Mouse (Mus musculus) lung, postnatal 0 days (tissue): ENCODE data around the gene Uqcr11. TPM values are rescaled to one million over a fixed set of nuclear protein-coding genes. Genes with fewer than 3 reads are reported as not detected.

Experiments used
- ATAC-seq: fragments of 200-750 bp; cut with Nextera tagmentation; 2 replicates; pipeline ENCODE4 v1.8.0; 2017; ENCODE audit warnings: moderate library complexity
- DNase-seq: peaks from one replicate; pipeline ENCODE4 v3.0.0-alpha.2; 2016; ENCODE audit warnings: low spot score
- H3K27ac ChIP-seq: fragments of 300-500 bp; sonication (generic); 2 replicates; pipeline ENCODE4 v1.5.1; 2014; ENCODE audit warnings: antibody characterized with exemption, mild to moderate bottlenecking, low read length, mixed read lengths
- H3K27me3 ChIP-seq: fragments of 300-500 bp; sonication (generic); replicated peaks from 2 replicates; pipeline ENCODE4 v1.6.1; 2014; ENCODE audit warnings: low read length, mixed read lengths; ENCODE audit not compliant: insufficient read depth
- H3K36me3 ChIP-seq: fragments of 300-500 bp; sonication (generic); 2 replicates; pipeline ENCODE4 v1.6.1; 2014; ENCODE audit warnings: low read length, mixed read lengths; ENCODE audit not compliant: insufficient read depth
- H3K4me1 ChIP-seq: fragments of 300-500 bp; sonication (generic); 2 replicates; pipeline ENCODE4 v1.6.1; 2014; ENCODE audit warnings: antibody characterized with exemption, low read depth, low read length, mixed read lengths; ENCODE audit not compliant: insufficient read depth
- H3K4me2 ChIP-seq: fragments of 300-500 bp; sonication (generic); replicated peaks from 2 replicates; pipeline ENCODE4 v1.6.1; 2014; ENCODE audit warnings: low read depth, mild to moderate bottlenecking, low read length, moderate library complexity, mixed read lengths
- H3K4me3 ChIP-seq: fragments of 300-500 bp; sonication (generic); 2 replicates; pipeline ENCODE4 v1.5.1; 2014; ENCODE audit warnings: low read depth, low read length
- H3K9ac ChIP-seq: fragments of 300-500 bp; sonication (generic); replicated peaks from 2 replicates; pipeline ENCODE4 v1.6.1; 2014; ENCODE audit warnings: low read depth, mild to moderate bottlenecking
- H3K9me3 ChIP-seq: fragments of 300-500 bp; sonication (generic); 2 replicates; pipeline ENCODE4 v1.6.1; 2016; ENCODE audit warnings: low read length, mixed read lengths
- CTCF ChIP-seq: IDR thresholded peaks from 2 replicates; pipeline ENCODE4 v1.5.1; 2016; ENCODE audit warnings: antibody characterized with exemption, mild to moderate bottlenecking
- EP300 ChIP-seq: IDR thresholded peaks from 2 replicates; pipeline ENCODE4 v1.6.1; 2016; ENCODE audit warnings: antibody characterized with exemption, mild to moderate bottlenecking, control low read depth
- WGBS: fragments of 180-500 bp; shearing (Covaris S2); extraction: QIAGEN DNeasy Blood & Tissue Kit; methylation state at CpG from one replicate; pipeline ENCODE4 v1.1.7; 2014; 5-methylcytosine and 5-hydroxymethylcytosine counted together
- polyA plus RNA-seq: library from polyadenylated mRNA; unstranded; fragments of >200 nt; fragmentation: Nextera tagmentation; extraction: Ambion mirVana; gene quantifications from 2 replicates; pipeline ENCODE4 v1.2.1, GENCODE M21; 2015

Uqcr11 gene
- polyA plus RNA-seq, 1 experiment from 2014 or later, result 651 TPM

DNA sequence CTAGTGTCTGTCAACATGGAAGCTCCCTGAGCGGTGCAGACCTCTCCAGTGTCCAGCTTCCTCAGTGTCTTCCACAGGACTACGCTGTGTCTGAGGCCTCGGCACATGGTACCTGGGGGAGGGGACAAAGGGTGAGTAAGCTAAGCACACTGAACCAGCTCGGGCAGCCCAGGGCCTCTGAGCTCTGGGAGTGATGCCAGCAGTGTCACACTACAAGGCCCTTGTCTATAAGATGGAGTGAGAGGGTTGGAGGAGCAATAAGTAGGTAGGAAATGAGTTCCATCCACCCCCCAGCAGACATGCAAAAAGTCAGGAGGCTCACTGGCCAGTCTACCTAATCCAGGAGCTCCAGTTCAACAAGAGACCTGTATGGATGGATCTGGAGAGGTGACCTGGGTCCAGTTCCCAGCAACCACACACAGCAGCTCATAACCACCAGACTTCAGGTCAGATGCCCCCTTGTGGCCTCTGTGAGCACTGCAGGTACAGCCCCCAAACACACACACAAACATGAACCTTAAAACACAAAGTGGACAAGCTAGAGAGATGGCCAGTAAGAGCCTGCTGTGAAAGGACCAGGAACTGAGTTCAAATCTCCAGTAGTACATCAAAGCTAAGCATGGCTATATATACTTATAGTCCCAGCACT, 3.5 kb downstream of the Uqcr11 start:
- Histone ChIP-seq H3K4me3 (no peak overlapping the region), H3K4me1 (peaks cover 20% of the 10 kb centered on the region; the same call in 1 of the 2 replicates), H3K9ac (no peak overlapping the region), H3K27me3 (no peaks in the 10 kb centered on the region), H3K36me3 (peaks cover 15% of the 10 kb centered on the region; the same call in 1 of the 2 replicates), H3K4me2 (no peak overlapping the region), H3K9me3 (no peaks in the 10 kb centered on the region), H3K27ac (no peak overlapping the region)
- WGBS, result 67% methylated on average over 4 of the region's 4 CpGs
- DNase-seq (peak; percentile 72), ATAC-seq (no peak)
- TF ChIP-seq EP300, result no peak
- peak; percentile 68 for TF ChIP-seq CTCF

GRCm38 (mm10) chr10:80400704-80401161, 5.9 kb downstream of the Uqcr11 start:
- Histone ChIP-seq H3K4me3 (no peak overlapping the region), H3K36me3 (peaks cover 15% of the 10 kb centered on the region; the same call in 1 of the 2 replicates), H3K27ac (peak overlapping the region; percentile 89), H3K9me3 (no peaks in the 10 kb centered on the region), H3K4me2 (no peak overlapping the region), H3K9ac (no peak overlapping the region), H3K4me1 (peaks cover 14% of the 10 kb centered on the region), H3K27me3 (no peaks in the 10 kb centered on the region)
- DNase-seq, result no peak
- WGBS, result 55% methylated on average over 4 of the region's 4 CpGs
- TF ChIP-seq CTCF, result no peak
- TF ChIP-seq EP300, result no peak
- ATAC-seq, result no peak

GRCm38 (mm10) chr10:80399973-80400703, 6.5 kb downstream of the Uqcr11 start:
- H3K9ac ChIP-seq, result peak overlapping the region; percentile 29; the same call in 1 of the 2 replicates
- H3K27ac ChIP-seq, result peak overlapping the region; percentile 89
- 16% methylated on average over 17 of the region's 17 CpGs for WGBS
- no peaks in the 10 kb centered on the region for H3K9me3 ChIP-seq
- no peak for DNase-seq
- ATAC-seq, result no peak; the same call in 1 of the 2 replicates
- peaks cover 17% of the 10 kb centered on the region; the same call in 1 of the 2 replicates for H3K36me3 ChIP-seq
- H3K4me3 ChIP-seq, result peak overlapping the region; percentile 43
- H3K4me1 ChIP-seq, result peaks cover 12% of the 10 kb centered on the region
- H3K4me2 ChIP-seq, result peak overlapping the region; percentile 66
- TF ChIP-seq CTCF, result no peak
- no peak for TF ChIP-seq EP300
- no peaks in the 10 kb centered on the region for H3K27me3 ChIP-seq

DNA sequence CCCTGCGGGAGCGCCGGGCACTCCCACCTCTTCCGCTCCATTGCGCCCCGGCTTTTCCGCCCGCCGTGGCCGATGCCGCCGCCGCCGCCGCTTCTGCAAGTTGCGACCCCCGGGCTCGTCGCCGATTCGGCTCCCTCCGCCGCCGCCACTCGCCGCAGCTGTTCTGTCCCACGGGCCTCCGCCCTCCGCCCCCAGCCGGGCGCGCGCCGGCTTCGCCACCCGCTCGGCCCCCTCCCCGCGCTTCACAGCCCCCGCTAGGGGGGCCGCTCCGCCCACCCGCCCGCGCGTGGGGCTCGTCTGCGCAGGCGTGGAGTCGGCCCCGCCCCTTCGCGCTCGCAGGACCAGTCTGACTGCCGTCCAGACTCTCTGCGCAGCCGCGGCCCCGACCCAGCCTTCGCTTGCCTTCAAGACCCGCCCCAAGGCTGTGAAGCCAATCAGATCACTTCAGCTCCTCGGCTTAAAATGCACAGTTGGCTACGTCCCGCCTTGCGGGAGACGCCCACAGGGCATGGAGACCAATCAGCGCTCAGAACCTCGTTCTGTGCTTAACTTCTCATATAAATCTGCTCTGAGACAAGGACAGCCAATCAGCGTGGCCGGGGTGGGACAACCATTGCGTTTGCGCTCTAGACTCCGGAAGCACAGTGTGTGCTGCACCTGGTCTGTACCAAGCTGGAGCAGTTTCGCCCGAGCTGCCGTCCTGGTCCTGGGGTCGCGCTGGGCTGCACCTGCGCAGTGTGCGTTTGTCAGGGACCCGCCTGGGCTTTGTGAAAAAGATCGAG, 7.2 kb downstream of the Uqcr11 start, which contains the start of gene Mbd3:
TSS of gene Mbd3 (minus strand) at position 360 of the 782 bp plus-strand sequence.
- ATAC-seq (peak; percentile 95), DNase-seq (peak; percentile 100)
- under 1% methylated on average over 63 of the region's 82 CpGs for WGBS
- H3K36me3 ChIP-seq, result peaks cover 24% of the 10 kb centered on the region; the same call in 1 of the 2 replicates
- H3K27me3 ChIP-seq, result no peaks in the 10 kb centered on the region
- peak within 1 kb of the TSS; percentile 98 for H3K27ac ChIP-seq
- no peaks in the 10 kb centered on the region for H3K9me3 ChIP-seq
- TF ChIP-seq CTCF (no peak), EP300 (no peak)
- peak within 1 kb of the TSS; percentile 87 for H3K9ac ChIP-seq
- H3K4me3 ChIP-seq, result peak within 1 kb of the TSS; percentile 86
- peak within 1 kb of the TSS; percentile 73 for H3K4me2 ChIP-seq
- peaks cover 12% of the 10 kb centered on the region for H3K4me1 ChIP-seq

- DNase-seq (peak; percentile 99), ATAC-seq (peak; percentile 87)
- TF ChIP-seq EP300 (no peak), CTCF (no peak)
- no peaks in the 10 kb centered on the region for H3K9me3 ChIP-seq
- WGBS, result under 1% methylated on average over 36 of the region's 59 CpGs
- peak overlapping the region; percentile 98 for H3K27ac ChIP-seq
- H3K27me3 ChIP-seq, result no peaks in the 10 kb centered on the region
- peaks cover 12% of the 10 kb centered on the region for H3K4me1 ChIP-seq
- peaks cover 20% of the 10 kb centered on the region; the same call in 1 of the 2 replicates for H3K36me3 ChIP-seq
- H3K4me2 ChIP-seq, result peak overlapping the region; percentile 73
- peak overlapping the region; percentile 86 for H3K4me3 ChIP-seq
- H3K9ac ChIP-seq, result peak overlapping the region; percentile 87
Observed at GRCm38 (mm10) chr10:80398719-80399190, 7.9 kb downstream of the Uqcr11 start.

- Histone ChIP-seq H3K4me3 (peak overlapping the region; percentile 86), H3K4me1 (peaks cover 12% of the 10 kb centered on the region), H3K36me3 (peaks cover 16% of the 10 kb centered on the region; the same call in 1 of the 2 replicates), H3K4me2 (peak overlapping the region; percentile 73), H3K9ac (no peak overlapping the region), H3K27me3 (no peaks in the 10 kb centered on the region), H3K9me3 (no peaks in the 10 kb centered on the region), H3K27ac (peak overlapping the region; percentile 98; the same call in 1 of the 2 replicates)
- no peak for ATAC-seq
- WGBS, result 0% methylated on average over 1 of the region's 1 CpGs
- DNase-seq, result peak; percentile 58
- TF ChIP-seq EP300, result 0 out of 2 replicates have a peak, but pooled peaks have one; percentile 20
- no peak; the same call in 1 of the 2 replicates for TF ChIP-seq CTCF
Observed at GRCm38 (mm10) chr10:80398174-80398535, 8.5 kb downstream of the Uqcr11 start.
